Mouse (Mus musculus): ENCODE data around the gene Syt12. TPM values are rescaled to one million over a fixed set of nuclear protein-coding genes. Genes with fewer than 3 reads are reported as not detected.
A peak's percentile ranks its signal among the peaks of the same experiment; 100 is the strongest.

Syt12 gene
- polyA plus RNA-seq, 2 experiments, result 0.06 to 0.15 TPM

GRCm38 (mm10) chr19:4478190-4478516, 906 bp upstream of the Syt12 start:
- Histone ChIP-seq H3K36me3 (replicated peaks; ENCODE audit: control insufficient read depth, insufficient read depth, low read depth) (no peaks in the 10 kb centered on the region), H3K9me3 (ENCODE audit: control insufficient read depth, low read length) (no peaks in the 10 kb centered on the region), H3K27ac (no peak overlapping the region), H3K27me3 (ENCODE audit: control insufficient read depth, insufficient read depth, low read length) (peaks cover 35% of the 10 kb centered on the region), H3K4me3 (ENCODE audit: insufficient read depth in 1 of 2, low read depth in 2 of 2, low read length in 2 of 2) (no peak overlapping the region), H3K9ac (replicated peaks) (no peak overlapping the region), H3K4me2 (ENCODE audit: low read depth) (no peak overlapping the region), H3K4me1 (replicated peaks; ENCODE audit: control insufficient read depth in 2 of 2, insufficient read depth in 2 of 2, low read length in 1 of 2) (no peaks in the 10 kb centered on the region)
- 20% methylated on average over 1 of the region's 1 CpGs for WGBS (ENCODE audit: insufficient replicate concordance)
- DNase-seq (ENCODE audit: low read depth in 3 of 3, low spot score in 3 of 3) (peak in 1 of 3 experiments; percentile 27), ATAC-seq (ENCODE audit: insufficient read depth) (no peak)
- TF ChIP-seq EP300 (IDR thresholded peaks at IDR 0.05; ENCODE audit: low read depth) (no peak), CTCF (IDR thresholded peaks at IDR 0.05; ENCODE audit: low read depth) (peak; percentile 52)

- H3K27ac ChIP-seq, result no peak overlapping the region
- peak; percentile 33; the same call in 1 of the 2 replicates for ATAC-seq (ENCODE audit: insufficient read depth)
- no peaks in the 10 kb centered on the region for H3K36me3 ChIP-seq (replicated peaks; ENCODE audit: control insufficient read depth, insufficient read depth, low read depth)
- no peak for DNase-seq (ENCODE audit: low read depth in 3 of 3, low spot score in 3 of 3)
- H3K9me3 ChIP-seq (ENCODE audit: control insufficient read depth, low read length), result no peaks in the 10 kb centered on the region
- no peak overlapping the region for H3K9ac ChIP-seq (replicated peaks)
- H3K4me3 ChIP-seq (ENCODE audit: insufficient read depth in 1 of 2, low read depth in 2 of 2, low read length in 2 of 2), result peak overlapping the region; percentile 11 to 16
- no peaks in the 10 kb centered on the region for H3K4me1 ChIP-seq (replicated peaks; ENCODE audit: control insufficient read depth in 2 of 2, insufficient read depth in 2 of 2, low read length in 1 of 2)
- peak overlapping the region; percentile 35 for H3K4me2 ChIP-seq (ENCODE audit: low read depth)
- WGBS (ENCODE audit: insufficient replicate concordance), result under 1% methylated on average over 65 of the region's 70 CpGs
- peaks cover 35% of the 10 kb centered on the region for H3K27me3 ChIP-seq (ENCODE audit: control insufficient read depth, insufficient read depth, low read length)
- no peak for TF ChIP-seq EP300 (IDR thresholded peaks at IDR 0.05; ENCODE audit: low read depth)
- no peak for TF ChIP-seq CTCF (IDR thresholded peaks at IDR 0.05; ENCODE audit: low read depth)
Measured at GRCm38 (mm10) chr19:4476601-4477257, 518 bp downstream of the Syt12 start.

- 46% methylated on average over 11 of the region's 11 CpGs for WGBS (ENCODE audit: insufficient replicate concordance)
- Histone ChIP-seq H3K27ac (no peak overlapping the region), H3K27me3 (ENCODE audit: control insufficient read depth, insufficient read depth, low read length) (peaks cover 35% of the 10 kb centered on the region), H3K36me3 (replicated peaks; ENCODE audit: control insufficient read depth, insufficient read depth, low read depth) (no peaks in the 10 kb centered on the region), H3K9ac (replicated peaks) (no peak overlapping the region), H3K4me2 (ENCODE audit: low read depth) (no peak overlapping the region), H3K4me1 (replicated peaks; ENCODE audit: control insufficient read depth in 2 of 2, insufficient read depth in 2 of 2, low read length in 1 of 2) (no peaks in the 10 kb centered on the region), H3K4me3 (ENCODE audit: insufficient read depth in 1 of 2, low read depth in 2 of 2, low read length in 2 of 2) (no peak overlapping the region), H3K9me3 (ENCODE audit: control insufficient read depth, low read length) (no peaks in the 10 kb centered on the region)
- DNase-seq (ENCODE audit: low read depth in 3 of 3, low spot score in 3 of 3), result no peak
- TF ChIP-seq EP300 (IDR thresholded peaks at IDR 0.05; ENCODE audit: low read depth) (no peak), CTCF (IDR thresholded peaks at IDR 0.05; ENCODE audit: low read depth) (no peak)
- no peak for ATAC-seq (ENCODE audit: insufficient read depth)
Measured at GRCm38 (mm10) chr19:4475224-4475925, 1.9 kb downstream of the Syt12 start.

GRCm38 (mm10) chr19:4474739-4475138, 2.5 kb downstream of the Syt12 start:
- H3K9me3 ChIP-seq (ENCODE audit: control insufficient read depth, low read length), result no peaks in the 10 kb centered on the region
- ATAC-seq (ENCODE audit: insufficient read depth) (no peak), DNase-seq (ENCODE audit: low read depth in 3 of 3, low spot score in 3 of 3) (no peak)
- no peaks in the 10 kb centered on the region for H3K36me3 ChIP-seq (replicated peaks; ENCODE audit: control insufficient read depth, insufficient read depth, low read depth)
- H3K27ac ChIP-seq, result no peak overlapping the region
- TF ChIP-seq CTCF (IDR thresholded peaks at IDR 0.05; ENCODE audit: low read depth), result no peak
- no peak for TF ChIP-seq EP300 (IDR thresholded peaks at IDR 0.05; ENCODE audit: low read depth)
- H3K27me3 ChIP-seq (ENCODE audit: control insufficient read depth, insufficient read depth, low read length), result peaks cover 35% of the 10 kb centered on the region
- no peaks in the 10 kb centered on the region for H3K4me1 ChIP-seq (replicated peaks; ENCODE audit: control insufficient read depth in 2 of 2, insufficient read depth in 2 of 2, low read length in 1 of 2)
- no peak overlapping the region for H3K9ac ChIP-seq (replicated peaks)
- no peak overlapping the region for H3K4me3 ChIP-seq (ENCODE audit: insufficient read depth in 1 of 2, low read depth in 2 of 2, low read length in 2 of 2)
- 34% methylated on average over 3 of the region's 3 CpGs for WGBS (ENCODE audit: insufficient replicate concordance)
- no peak overlapping the region for H3K4me2 ChIP-seq (ENCODE audit: low read depth)

- Histone ChIP-seq H3K4me2 (ENCODE audit: low read depth) (no peak overlapping the region), H3K9me3 (ENCODE audit: control insufficient read depth, low read length) (no peaks in the 10 kb centered on the region), H3K36me3 (replicated peaks; ENCODE audit: control insufficient read depth, insufficient read depth, low read depth) (no peaks in the 10 kb centered on the region), H3K27me3 (ENCODE audit: control insufficient read depth, insufficient read depth, low read length) (peaks cover 35% of the 10 kb centered on the region), H3K4me1 (replicated peaks; ENCODE audit: control insufficient read depth in 2 of 2, insufficient read depth in 2 of 2, low read length in 1 of 2) (no peaks in the 10 kb centered on the region), H3K9ac (replicated peaks) (no peak overlapping the region), H3K27ac (no peak overlapping the region), H3K4me3 (ENCODE audit: insufficient read depth in 1 of 2, low read depth in 2 of 2, low read length in 2 of 2) (no peak overlapping the region)
- ATAC-seq (ENCODE audit: insufficient read depth) (no peak), DNase-seq (ENCODE audit: low read depth in 3 of 3, low spot score in 3 of 3) (no peak)
- 67% methylated on average over 5 of the region's 5 CpGs for WGBS (ENCODE audit: insufficient replicate concordance)
- TF ChIP-seq CTCF (IDR thresholded peaks at IDR 0.05; ENCODE audit: low read depth) (no peak), EP300 (IDR thresholded peaks at IDR 0.05; ENCODE audit: low read depth) (no peak)
Measured at GRCm38 (mm10) chr19:4473549-4473948, 3.7 kb downstream of the Syt12 start.
